Mouse (Mus musculus) cerebellum, adult 11 months (tissue): ENCODE measurements around the gene Rhod.
"Not testable (repeated sequence)": the region's sequence is repeated elsewhere in the genome, so short reads cannot be mapped to it uniquely, and the experiment has no call there.

Experiments
- DNase-seq: peaks from one replicate; pipeline ENCODE4 v3.0.0; 2022

Rhod gene

GRCm38 (mm10) chr19:4439161-4439801 lies at the start of gene Rhod:
TSS of gene Rhod (minus strand) at chr19:4439432.
- DNase-seq = no peak

- no peak for DNase-seq
These were observed 48.6 kb upstream of the Rhod start for GRCm38 (mm10) chr19:4487877-4488276.

- no peak for DNase-seq
These were observed 45.8 kb upstream of the Rhod start for GRCm38 (mm10) chr19:4485006-4485405.

- peak; percentile 60 for DNase-seq
These were observed 43.1 kb upstream of the Rhod start for GRCm38 (mm10) chr19:4482111-4482859.

GRCm38 (mm10) chr19:4481326-4481725 lies 42.1 kb upstream of the Rhod start:
- DNase-seq = peak; percentile 39

- peak; percentile 68 for DNase-seq
These were observed 40.8 kb upstream of the Rhod start for GRCm38 (mm10) chr19:4480041-4480440.

GRCm38 (mm10) chr19:4478190-4478516 lies 38.9 kb upstream of the Rhod start:
- DNase-seq = no peak

- peak; percentile 82 for DNase-seq
These were observed 38.3 kb upstream of the Rhod start, which contains the start of gene Syt12 for GRCm38 (mm10) chr19:4477345-4478189. TSS of gene Syt12 (minus strand) at chr19:4477447.

GRCm38 (mm10) chr19:4476601-4477257 lies 37.5 kb upstream of the Rhod start:
- DNase-seq = peak; percentile 79

- DNase-seq = peak; percentile 40
These were observed 36.1 kb upstream of the Rhod start for GRCm38 (mm10) chr19:4475224-4475925.

GRCm38 (mm10) chr19:4474739-4475138 lies 35.5 kb upstream of the Rhod start:
- peak; percentile 30 for DNase-seq

GRCm38 (mm10) chr19:4473549-4473948 lies 34.3 kb upstream of the Rhod start:
- DNase-seq = peak; percentile 33

- peak; percentile 56 for DNase-seq
These were observed 29.1 kb upstream of the Rhod start for GRCm38 (mm10) chr19:4468363-4468762.

- no peak for DNase-seq
These were observed 25.4 kb upstream of the Rhod start for GRCm38 (mm10) chr19:4464666-4465065.

- no peak for DNase-seq
These were observed 22.7 kb upstream of the Rhod start for GRCm38 (mm10) chr19:4461981-4462380.

- peak; percentile 67 for DNase-seq
These were observed 17.0 kb upstream of the Rhod start for GRCm38 (mm10) chr19:4456227-4456626.

GRCm38 (mm10) chr19:4455071-4455800 lies 16.0 kb upstream of the Rhod start:
- no peak for DNase-seq

GRCm38 (mm10) chr19:4454040-4454439 lies 14.8 kb upstream of the Rhod start:
- not testable (repeated sequence) for DNase-seq

- no peak for DNase-seq
These were observed 13.3 kb upstream of the Rhod start for GRCm38 (mm10) chr19:4452525-4452924.

GRCm38 (mm10) chr19:4451965-4452364 lies 12.7 kb upstream of the Rhod start:
- no peak for DNase-seq

GRCm38 (mm10) chr19:4451098-4451497 lies 11.9 kb upstream of the Rhod start:
- DNase-seq = no peak

- DNase-seq = no peak
These were observed 11.4 kb upstream of the Rhod start for GRCm38 (mm10) chr19:4450666-4451065.
